Comparison of ENCODE assay signal across 22 mouse cellular contexts in the genomic region with DNA sequence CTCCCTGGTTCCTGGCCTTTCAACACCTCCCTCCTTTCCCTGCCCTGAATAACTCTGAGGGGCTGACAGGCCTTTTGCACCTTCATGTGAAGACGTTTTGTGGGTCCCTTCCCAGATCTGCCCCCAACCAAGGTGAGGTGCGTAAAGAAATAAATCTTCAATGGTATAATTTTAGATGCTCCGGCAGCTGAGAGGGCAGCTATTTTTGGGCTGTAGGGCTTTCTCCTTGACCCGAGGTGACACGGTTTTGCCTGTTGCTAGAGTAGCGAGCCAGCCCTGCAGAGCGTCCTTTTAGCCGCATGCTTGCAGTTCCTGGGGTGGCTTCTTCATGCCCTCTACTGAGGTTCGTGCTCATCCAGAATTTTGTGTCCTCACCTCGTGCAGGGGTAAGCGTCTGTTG. TPM values are rescaled to one million over a fixed set of nuclear protein-coding genes. Genes with fewer than 3 reads are reported as not detected.
A peak's percentile ranks its signal among the peaks of the same experiment; 100 is the strongest.
DNase-seq lines count a peak whose midpoint lies in the region; ATAC-seq and TF ChIP-seq lines count a peak whose summit lies in the region.
"Had no signal": no experiment of that assay in that cellular context is flagged by ENCODE, and none has a peak within 500 bp of the region (broad histone marks: within the 10 kb centered on the region; RNA-seq: fewer than 3 reads in every experiment).

No protein-coding gene starts in this region.

- 0 out of 2 replicates have a peak overlapping the region, but pooled peaks have one; percentile 16 for H3K4me2 ChIP-seq in heart, embryonic 15.5 days
- H3K4me2 ChIP-seq: embryonic facial prominence, embryonic 12.5 days; forebrain, embryonic 13.5 days; neural tube, embryonic 15.5 days; stomach, embryonic 15.5 days had no signal

- H3K9ac ChIP-seq in heart, embryonic 15.5 days, result no peak overlapping the region
- H3K9ac ChIP-seq: embryonic facial prominence, embryonic 12.5 days; forebrain, embryonic 13.5 days; neural tube, embryonic 15.5 days; stomach, embryonic 15.5 days had no signal

- TF ChIP-seq CTCF in kidney, adult 2 months (conservative IDR thresholded peaks at IDR 0.05; ENCODE audit: insufficient read depth, insufficient read length, low read depth, low read length), result no peak

- DNase-seq in kidney, adult 2 months, result no peak
- DNase-seq in kidney, adult 9 months, result no peak
- peak; percentile 43 for DNase-seq in heart, adult 8-10 months (ENCODE audit: low spot score)
- peak; percentile 55 for DNase-seq in skeletal muscle tissue, adult 2 months (ENCODE audit: low read depth, low spot score)
- DNase-seq in adrenal gland, adult 2 months, result no peak
- DNase-seq in T-cell, adult 2 months (ENCODE audit: low spot score), result no peak
- no peak for DNase-seq in thymus, postnatal 0 days (ENCODE audit: low spot score)
- DNase-seq: cerebellum, adult 9-11 months; kidney, adult 11 months; kidney, postnatal 10 days; lung, adult 2 months; lung, postnatal 4 days; thymus, postnatal 14 days had no signal

- no peaks in the 10 kb centered on the region for H3K9me3 ChIP-seq in heart, embryonic 15.5 days (replicated peaks)
- H3K9me3 ChIP-seq: embryonic facial prominence, embryonic 12.5 days; forebrain, embryonic 13.5 days; limb, embryonic 10.5 days; neural tube, embryonic 15.5 days; stomach, embryonic 15.5 days had no signal

- 69% methylated on average over 11 of the region's 11 CpGs for WGBS in kidney, adult 2 months
- 50% methylated on average over 11 of the region's 11 CpGs for WGBS in heart, embryonic 15.5 days

- no peaks in the 10 kb centered on the region; the same call in 1 of the 2 replicates for H3K36me3 ChIP-seq in kidney, adult 2 months (ENCODE audit: control insufficient read depth, insufficient read depth, low read length)
- no peaks in the 10 kb centered on the region for H3K36me3 ChIP-seq in heart, embryonic 15.5 days
- H3K36me3 ChIP-seq: embryonic facial prominence, embryonic 12.5 days; neural tube, embryonic 15.5 days; stomach, embryonic 15.5 days had no signal

- H3K4me3 ChIP-seq in kidney, adult 2 months (ENCODE audit: insufficient read depth, low read depth, low read length), result no peak overlapping the region
- H3K4me3 ChIP-seq in heart, embryonic 15.5 days, result no peak overlapping the region
- H3K4me3 ChIP-seq: embryonic facial prominence, embryonic 12.5 days; erythroblast, embryonic 14.5 days; forebrain, embryonic 13.5 days; layer of hippocampus, adult 2 months; limb, embryonic 10.5 days; neural tube, embryonic 15.5 days; stomach, embryonic 15.5 days had no signal

- no peak for ATAC-seq in heart, embryonic 15.5 days (replicated peaks; ENCODE audit: insufficient number of reproducible peaks, insufficient read depth, low FRiP score, low read depth)
- ATAC-seq: forebrain, embryonic 13.5 days; midbrain, embryonic 16.5 days had no signal

- H3K27ac ChIP-seq in kidney, adult 2 months (ENCODE audit: insufficient read depth, low read depth, low read length), result peak overlapping the region; percentile 14; the same call in 1 of the 2 replicates
- no peak overlapping the region for H3K27ac ChIP-seq in heart, embryonic 15.5 days
- H3K27ac ChIP-seq: embryonic facial prominence, embryonic 12.5 days; forebrain, embryonic 13.5 days; layer of hippocampus, adult 2 months; limb, embryonic 10.5 days; neural tube, embryonic 15.5 days; stomach, embryonic 15.5 days had no signal

- no peak for TF ChIP-seq POLR2A in kidney, adult 2 months (IDR thresholded peaks at IDR 0.05; ENCODE audit: low read depth, low read length)

- peaks cover 5% of the 10 kb centered on the region for H3K4me1 ChIP-seq in kidney, adult 2 months (ENCODE audit: control insufficient read depth, insufficient read depth, low read length)
- H3K4me1 ChIP-seq in heart, embryonic 15.5 days (replicated peaks), result peaks cover 10% of the 10 kb centered on the region
- H3K4me1 ChIP-seq: embryonic facial prominence, embryonic 12.5 days; forebrain, embryonic 13.5 days; neural tube, embryonic 15.5 days; stomach, embryonic 15.5 days had no signal

- H3K27me3 ChIP-seq in kidney, adult 2 months (replicated peaks; ENCODE audit: control insufficient read depth, insufficient read depth, low read length), result no peaks in the 10 kb centered on the region
- H3K27me3 ChIP-seq in heart, embryonic 15.5 days, result no peaks in the 10 kb centered on the region
- H3K27me3 ChIP-seq: forebrain, embryonic 13.5 days; neural tube, embryonic 15.5 days; stomach, embryonic 15.5 days had no signal

RNA-seq across cellular contexts. Expression of a gene that starts 43.4 kb away (rescaled TPM):
- 193 and 288 TPM in 2 replicates for polyA plus RNA-seq in kidney, adult 2 months (2012; rRNA removed)
- 10 to 100 TPM; 12.5 to 23.1 (median 20.3) TPM for total RNA-seq in heart, adult 8-10 months (2022)
- 25.1 and 27.6 TPM in 2 replicates for polyA plus RNA-seq in heart, embryonic 15.5 days (2015; fragmentation: Nextera tagmentation; extraction: Ambion mirVana)
- total RNA-seq in adrenal gland, adult 2 months (2021), result 100 to 1,000 TPM; 109 to 132 TPM
- polyA plus RNA-seq in adrenal gland, adult 2 months (2012; rRNA removed), result 401 and 472 TPM in 2 replicates
- 4.3 and 5.3 TPM in 2 replicates for polyA plus RNA-seq in thymus, postnatal 0 days (2015; fragmentation: Nextera tagmentation; extraction: Ambion mirVana)
- polyA plus RNA-seq: erythroblast, embryonic 14.5 days had no signal

Comparison
In these comparisons a context has a peak if more than half of its experiments do, and no peak if none do; other contexts are left out.
1. DNase-seq: peak in heart, adult 8-10 months (single experiment) and skeletal muscle tissue, adult 2 months (single experiment); none in kidney, adult 2 months (single experiment), kidney, adult 9 months (single experiment), adrenal gland, adult 2 months (single experiment), T-cell, adult 2 months (single experiment) and thymus, postnatal 0 days (single experiment).